In the genomic region with DNA sequence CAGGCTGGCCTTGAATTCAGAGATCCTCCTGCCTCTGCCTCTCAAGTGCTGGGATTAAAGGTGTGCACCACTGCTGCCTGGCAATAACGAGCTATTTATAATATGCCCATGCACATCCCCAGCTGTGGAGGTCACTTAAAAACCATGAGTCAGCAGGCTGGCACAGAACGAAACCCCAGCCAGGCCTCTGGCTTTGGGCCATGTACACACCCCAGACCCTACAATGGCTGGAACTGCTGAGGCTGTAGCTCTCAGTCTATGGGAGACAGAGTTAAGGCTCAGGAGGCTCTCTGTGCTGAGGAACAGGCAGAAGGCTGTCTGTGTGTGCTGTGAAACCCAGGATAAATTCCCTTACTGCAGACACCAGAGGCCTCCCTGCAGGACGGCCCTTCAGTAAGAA, we compare ENCODE assay signal across 25 mouse cellular contexts. TPM values are rescaled to one million over a fixed set of nuclear protein-coding genes. Genes with fewer than 3 reads are reported as not detected.
"Had no signal": no experiment of that assay in that cellular context is flagged by ENCODE, and none has a peak within 500 bp of the region (broad histone marks: within the 10 kb centered on the region; RNA-seq: fewer than 3 reads in every experiment).

No protein-coding gene starts in this region.

- H3K4me1 ChIP-seq: liver, embryonic 12.5 days; liver, embryonic 15.5 days; lung, embryonic 15.5 days; megakaryocyte, embryonic 14.5 days had no signal

- DNase-seq: kidney, postnatal 14 days; kidney, postnatal 4 days; layer of hippocampus, adult 9-11 months; layer of hippocampus, postnatal 36 days; liver; lung, adult 18-20 months; lung, postnatal 10 days; lung, postnatal 36 days; retina, postnatal 1 day; right cerebral cortex, postnatal 25 days; spleen, adult 18-20 months; thymus, postnatal 25 days had no signal

- H3K27ac ChIP-seq: left cerebral cortex, adult 2 months; limb, embryonic 12.5 days; liver, embryonic 12.5 days; liver, embryonic 15.5 days; lung, embryonic 15.5 days; midbrain, embryonic 10.5 days; midbrain, embryonic 13.5 days; neural tube, embryonic 13.5 days; stomach, embryonic 15.5 days had no signal

- H3K36me3 ChIP-seq: limb, embryonic 12.5 days; liver, embryonic 12.5 days; liver, embryonic 15.5 days; lung, embryonic 15.5 days; midbrain, embryonic 10.5 days; midbrain, embryonic 13.5 days; neural tube, embryonic 13.5 days; stomach, embryonic 15.5 days had no signal

- H3K27me3 ChIP-seq: stomach, embryonic 15.5 days had no signal

- H3K9me3 ChIP-seq: limb, embryonic 12.5 days; liver, embryonic 12.5 days; liver, embryonic 15.5 days; lung, embryonic 15.5 days; midbrain, embryonic 10.5 days; midbrain, embryonic 13.5 days; neural tube, embryonic 13.5 days; stomach, embryonic 15.5 days had no signal

- H3K4me3 ChIP-seq: left cerebral cortex, adult 2 months; limb, embryonic 12.5 days; liver, embryonic 12.5 days; liver, embryonic 15.5 days; lung, embryonic 15.5 days; megakaryocyte, embryonic 14.5 days; midbrain, embryonic 10.5 days; midbrain, embryonic 13.5 days; myocyte; neural tube, embryonic 13.5 days; stomach, embryonic 15.5 days had no signal

- H3K4me2 ChIP-seq: limb, embryonic 12.5 days; liver, embryonic 12.5 days; liver, embryonic 15.5 days; lung, embryonic 15.5 days; midbrain, embryonic 13.5 days; neural tube, embryonic 13.5 days; stomach, embryonic 15.5 days had no signal

- ATAC-seq: liver, embryonic 12.5 days; midbrain, embryonic 13.5 days; midbrain, embryonic 16.5 days had no signal

- H3K9ac ChIP-seq: limb, embryonic 12.5 days; liver, embryonic 12.5 days; liver, embryonic 15.5 days; lung, embryonic 15.5 days; midbrain, embryonic 13.5 days; neural tube, embryonic 13.5 days; stomach, embryonic 15.5 days had no signal

RNA-seq across cellular contexts. Expression of a gene that starts 43.6 kb away (rescaled TPM):
- total RNA-seq: monocyte, adult 5-6 weeks had no signal
